Mouse (Mus musculus): Measurements from ENCODE around the gene Zfp398. TPM values are rescaled to one million over a fixed set of nuclear protein-coding genes. Genes with fewer than 3 reads are reported as not detected.

The Zfp398 gene
- 1 to 10 TPM; 5.2 to 6.9 (median 6.2) TPM for total RNA-seq (2022)

GRCm38 (mm10) chr6:47835482-47835983, at the start of gene Zfp398:
Gene Zfp398 (plus strand): TSS chr6:47835661.
- peak; percentile 95 for DNase-seq (ENCODE audit: low spot score in 2 of 2)

- peak; percentile 71 to 79 for DNase-seq (ENCODE audit: low spot score in 2 of 2)
Observed at GRCm38 (mm10) chr6:47787941-47788736, 47.3 kb upstream of the Zfp398 start.

GRCm38 (mm10) chr6:47788821-47789220, 46.6 kb upstream of the Zfp398 start:
- no peak for DNase-seq (ENCODE audit: low spot score in 2 of 2)

- DNase-seq (ENCODE audit: low spot score in 2 of 2), result no peak
Observed at GRCm38 (mm10) chr6:47790745-47791144, 44.7 kb upstream of the Zfp398 start.

GRCm38 (mm10) chr6:47792533-47792932, 42.9 kb upstream of the Zfp398 start:
- no peak for DNase-seq (ENCODE audit: low spot score in 2 of 2)

GRCm38 (mm10) chr6:47793284-47793683, 42.2 kb upstream of the Zfp398 start:
- no peak for DNase-seq (ENCODE audit: low spot score in 2 of 2)

GRCm38 (mm10) chr6:47794106-47794830, 41.2 kb upstream of the Zfp398 start:
- DNase-seq (ENCODE audit: low spot score in 2 of 2), result no peak

GRCm38 (mm10) chr6:47799079-47799478, 36.4 kb upstream of the Zfp398 start:
- DNase-seq (ENCODE audit: low spot score in 2 of 2), result peak in 1 of 2 experiments; percentile 20

GRCm38 (mm10) chr6:47805520-47805919, 29.9 kb upstream of the Zfp398 start:
- no peak for DNase-seq (ENCODE audit: low spot score in 2 of 2)

GRCm38 (mm10) chr6:47807419-47807818, 28.0 kb upstream of the Zfp398 start:
- DNase-seq (ENCODE audit: low spot score in 2 of 2), result no peak

GRCm38 (mm10) chr6:47808545-47808944, 26.9 kb upstream of the Zfp398 start:
- DNase-seq (ENCODE audit: low spot score in 2 of 2), result no peak

- no peak for DNase-seq (ENCODE audit: low spot score in 2 of 2)
Observed at GRCm38 (mm10) chr6:47809053-47809452, 26.4 kb upstream of the Zfp398 start.

GRCm38 (mm10) chr6:47810181-47810580, 25.3 kb upstream of the Zfp398 start:
- DNase-seq (ENCODE audit: low spot score in 2 of 2), result no peak

GRCm38 (mm10) chr6:47811324-47811723, 24.1 kb upstream of the Zfp398 start:
- DNase-seq (ENCODE audit: low spot score in 2 of 2), result no peak

GRCm38 (mm10) chr6:47812271-47812915, 23.1 kb upstream of the Zfp398 start:
- no peak for DNase-seq (ENCODE audit: low spot score in 2 of 2)

GRCm38 (mm10) chr6:47813257-47813878, 22.1 kb upstream of the Zfp398 start, which contains the start of gene Pdia4:
Gene Pdia4 (minus strand): TSS chr6:47813430.
- peak; percentile 95 to 97 for DNase-seq (ENCODE audit: low spot score in 2 of 2)

GRCm38 (mm10) chr6:47816151-47816550, 19.3 kb upstream of the Zfp398 start:
- no peak for DNase-seq (ENCODE audit: low spot score in 2 of 2)

- no peak for DNase-seq (ENCODE audit: low spot score in 2 of 2)
Observed at GRCm38 (mm10) chr6:47818721-47819120, 16.7 kb upstream of the Zfp398 start.

- DNase-seq (ENCODE audit: low spot score in 2 of 2), result no peak
Observed at GRCm38 (mm10) chr6:47819626-47820325, 15.7 kb upstream of the Zfp398 start.

GRCm38 (mm10) chr6:47821236-47821635, 14.2 kb upstream of the Zfp398 start:
- no peak for DNase-seq (ENCODE audit: low spot score in 2 of 2)

GRCm38 (mm10) chr6:47821776-47822175, 13.7 kb upstream of the Zfp398 start:
- DNase-seq (ENCODE audit: low spot score in 2 of 2), result no peak
